Mouse (Mus musculus) bone marrow macrophage, adult 2 months (primary cell): ENCODE measurements around the gene Adat3. TPM values are rescaled to one million over a fixed set of nuclear protein-coding genes. Genes with fewer than 3 reads are reported as not detected.
"Not testable (repeated sequence)": the region's sequence is repeated elsewhere in the genome, so short reads cannot be mapped to it uniquely, and the experiment has no call there.

Experiments used
- H3K27ac ChIP-seq: 2 replicates; pipeline ENCODE4 v1.5.1; 2012; ENCODE audit warnings: low read depth, low read length; ENCODE audit not compliant: insufficient read depth
- H3K4me1 ChIP-seq: 2 replicates; pipeline ENCODE4 v1.6.1; 2012; ENCODE audit warnings: low read length; ENCODE audit not compliant: control insufficient read depth, insufficient read depth
- H3K4me3 ChIP-seq: 2 replicates; pipeline ENCODE4 v1.5.1; 2012; ENCODE audit warnings: mild to moderate bottlenecking, low read length, moderate library complexity; ENCODE audit not compliant: insufficient read depth
- CTCF ChIP-seq: IDR thresholded peaks from 2 replicates; pipeline ENCODE4 v1.5.1; 2012; ENCODE audit warnings: low read depth, mild to moderate bottlenecking, low read length, moderate library complexity
- POLR2A ChIP-seq: IDR thresholded peaks from 2 replicates; pipeline ENCODE4 v1.6.1; 2012; ENCODE audit warnings: mild to moderate bottlenecking, low read depth, low read length, borderline replicate concordance
- polyA plus RNA-seq: library from polyadenylated mRNA; stranded (reverse); fragments of >200 nt; gene quantifications from 2 replicates; pipeline ENCODE4 v1.2.4, GENCODE M21; 2012; ENCODE audit not compliant: missing spikeins, insufficient read depth, insufficient read length

The Adat3 gene
- polyA plus RNA-seq, 1 experiment: 3.2 TPM

DNA sequence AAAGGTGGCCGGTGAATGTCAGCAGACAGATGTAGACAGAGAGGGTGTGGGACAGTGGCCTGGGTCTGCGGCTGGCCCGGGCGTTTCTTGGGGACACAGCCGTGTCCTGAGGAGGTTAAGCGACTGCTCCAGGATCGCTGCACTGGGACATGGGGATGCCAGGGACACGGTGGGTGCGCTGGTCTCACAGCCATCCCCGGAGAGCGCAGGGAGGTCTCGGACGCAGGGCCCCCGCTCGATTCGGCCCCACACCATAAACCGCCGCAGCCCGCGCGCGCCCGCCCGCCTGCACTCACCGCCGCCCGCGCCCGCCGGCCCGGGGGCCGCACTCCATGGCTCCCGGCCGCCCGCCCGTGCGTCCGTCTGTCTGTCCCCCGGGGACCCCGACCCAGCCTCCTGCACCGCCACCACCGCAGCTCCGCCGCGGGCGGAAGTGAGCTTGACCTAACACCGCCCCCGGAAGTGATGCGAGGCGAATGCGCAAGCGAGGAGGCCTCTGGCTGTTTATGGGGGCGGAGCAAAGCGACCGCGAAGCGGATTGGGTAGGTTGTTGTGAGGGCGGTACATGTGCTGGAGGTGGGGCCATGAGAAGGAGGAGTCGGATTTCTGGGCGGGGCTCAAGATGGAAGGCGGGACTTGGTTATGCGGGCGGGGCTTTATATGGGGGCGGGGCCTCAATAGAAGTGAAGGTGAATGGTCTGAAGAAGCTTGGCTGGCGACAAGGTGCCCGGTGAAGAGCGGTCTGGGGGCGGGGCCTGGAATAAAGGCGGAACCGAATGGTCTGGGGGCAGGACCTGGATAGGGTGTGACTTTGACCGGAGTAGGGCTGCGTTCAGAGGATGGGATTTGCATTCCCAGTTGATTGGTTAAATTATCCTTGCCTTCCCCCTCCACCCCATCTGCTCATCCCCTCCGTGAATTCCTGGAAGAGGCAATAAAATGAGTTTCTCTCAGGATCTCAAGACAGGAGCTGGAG is 12.5 kb upstream of the Adat3 start, which contains the start of gene Abhd17a:
TSS of gene Abhd17a (minus strand) at position 463 of the 976 bp plus-strand sequence.
- H3K4me1 ChIP-seq: peaks cover 18% of the 10 kb centered on the region

DNA sequence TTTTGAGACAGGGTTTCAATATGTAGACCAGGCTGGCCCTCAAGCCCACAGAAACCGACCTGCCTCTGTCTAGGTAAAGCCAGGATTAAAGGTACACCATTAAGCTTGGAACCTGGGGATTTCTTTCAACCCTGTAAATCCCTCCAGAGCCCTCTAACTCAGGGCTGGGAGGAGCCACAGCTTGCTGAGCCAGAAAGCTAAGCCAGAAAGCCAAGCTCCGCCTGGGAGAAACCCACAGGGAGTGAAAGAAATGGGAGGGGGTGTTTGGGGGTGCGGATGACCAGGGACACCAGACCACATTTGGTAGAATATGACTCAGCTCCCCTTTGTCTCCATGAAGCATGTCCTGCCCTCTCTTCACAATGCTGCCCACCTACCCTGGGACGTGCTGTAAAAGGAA is 6.4 kb upstream of the Adat3 start:
- H3K27ac ChIP-seq: no peak overlapping the region
- TF ChIP-seq CTCF: no peak
- TF ChIP-seq POLR2A: no peak
- no peak overlapping the region for H3K4me3 ChIP-seq
- peaks cover 26% of the 10 kb centered on the region for H3K4me1 ChIP-seq

More for the DNA sequence above, 12.5 kb upstream of the Adat3 start, which contains the start of gene Abhd17a:
- peak within 1 kb of the TSS; percentile 7; the same call in 1 of the 2 replicates for H3K27ac ChIP-seq
- peak; percentile 76; the same call in 1 of the 2 replicates for TF ChIP-seq POLR2A
- TF ChIP-seq CTCF: no peak
- H3K4me3 ChIP-seq: peak within 1 kb of the TSS; percentile 74

DNA sequence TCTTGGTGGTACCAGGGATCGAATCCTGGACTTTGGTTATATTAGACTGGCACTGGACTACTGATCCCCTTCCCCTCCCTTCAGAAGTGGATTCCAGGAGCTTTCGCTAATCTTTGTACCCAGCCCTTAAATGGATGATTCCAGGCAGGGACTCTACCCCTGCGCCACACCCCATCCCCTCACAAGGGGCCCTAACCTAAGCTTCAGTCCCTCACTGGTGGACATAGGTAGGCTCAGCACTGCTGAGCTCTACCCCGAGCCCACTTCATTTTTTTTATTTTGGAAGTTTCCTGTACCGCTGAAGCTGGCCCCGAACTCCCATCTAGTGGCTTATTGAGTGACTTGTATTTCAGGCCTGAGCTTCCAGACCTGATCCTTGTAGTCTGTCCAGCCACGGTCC is 684 bp downstream of the Adat3 start:
- Histone ChIP-seq H3K4me1 (peaks cover 15% of the 10 kb centered on the region), H3K27ac (peak overlapping the region; percentile 86), H3K4me3 (peak overlapping the region; percentile 96)
- TF ChIP-seq CTCF (no peak), POLR2A (no peak)

DNA sequence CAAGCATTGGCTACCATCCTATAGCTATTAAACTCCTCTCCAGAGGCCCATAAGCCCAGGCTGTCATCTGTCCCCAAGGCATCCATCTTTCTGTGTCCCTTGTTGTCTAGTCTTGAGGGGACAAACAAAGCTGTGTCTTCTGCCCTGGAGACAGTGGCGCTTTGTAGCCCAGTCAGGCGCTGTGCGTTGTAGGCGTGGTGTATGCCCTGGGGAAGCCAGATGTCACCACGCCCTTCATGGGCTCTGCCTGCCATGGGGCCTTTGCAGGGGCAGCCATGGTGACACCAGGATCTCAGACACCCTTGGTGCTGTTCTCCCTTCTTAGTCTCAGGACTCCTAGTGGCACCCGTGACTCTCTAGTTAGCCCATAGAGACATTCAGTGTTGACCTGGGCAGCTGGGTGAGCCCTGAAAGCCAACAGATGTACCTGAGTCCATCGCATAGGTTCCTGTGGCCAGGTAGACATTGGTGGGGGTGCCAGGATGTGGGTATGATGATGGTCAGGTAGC is 1.4 kb downstream of the Adat3 start:
- Histone ChIP-seq H3K27ac (peak overlapping the region; percentile 86), H3K4me3 (peak overlapping the region; percentile 96), H3K4me1 (peaks cover 14% of the 10 kb centered on the region)
- TF ChIP-seq CTCF (no peak), POLR2A (no peak)

DNA sequence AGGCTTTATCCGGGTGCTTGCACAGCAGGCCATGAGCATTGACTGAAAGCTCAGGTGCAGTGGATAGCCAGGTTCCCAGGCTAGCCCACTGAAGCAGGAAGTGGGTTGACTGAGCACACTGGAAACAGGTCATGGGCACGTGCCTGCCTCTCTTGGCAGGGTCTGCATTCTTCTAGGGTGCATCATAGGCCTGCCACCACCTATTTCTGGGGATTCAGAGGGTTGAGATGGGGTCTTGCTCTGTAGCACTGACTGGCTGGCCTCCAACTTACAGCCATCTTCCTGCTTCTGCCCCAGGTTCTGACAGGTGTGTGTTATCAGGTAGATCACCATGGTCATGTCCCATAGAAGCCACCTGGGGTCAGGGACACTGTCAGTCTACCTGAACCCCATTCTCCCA is 2.3 kb downstream of the Adat3 start:
- H3K27ac ChIP-seq: no peak overlapping the region
- H3K4me1 ChIP-seq: peaks cover 14% of the 10 kb centered on the region
- H3K4me3 ChIP-seq: no peak overlapping the region
- TF ChIP-seq CTCF: no peak
- TF ChIP-seq POLR2A: no peak

DNA sequence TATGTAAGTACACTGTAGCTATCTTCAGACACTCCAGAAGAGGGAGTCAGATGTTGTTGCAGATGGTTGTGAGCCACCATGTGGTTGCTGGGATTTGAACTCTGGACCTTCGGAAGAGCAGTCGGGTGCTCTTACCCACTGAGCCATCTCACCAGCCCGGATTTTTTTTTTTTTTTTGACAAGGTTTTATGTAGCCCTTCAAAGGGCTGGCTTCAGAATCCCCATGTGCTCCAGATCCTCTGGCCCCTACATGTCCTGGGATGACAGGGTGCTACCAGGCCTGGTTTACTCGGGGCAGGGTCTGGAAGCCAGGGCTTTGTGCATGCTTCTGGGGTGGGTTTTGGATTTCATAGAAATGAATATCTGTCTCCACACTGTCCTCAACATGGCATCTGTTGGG is 3.0 kb downstream of the Adat3 start, which contains the start of gene Gm49322:
TSS of gene Gm49322 (plus strand) at position 301 of the 400 bp plus-strand sequence.
- not testable (repeated sequence) for H3K4me3 ChIP-seq, H3K27ac ChIP-seq
- peaks cover 14% of the 10 kb centered on the region for H3K4me1 ChIP-seq

DNA sequence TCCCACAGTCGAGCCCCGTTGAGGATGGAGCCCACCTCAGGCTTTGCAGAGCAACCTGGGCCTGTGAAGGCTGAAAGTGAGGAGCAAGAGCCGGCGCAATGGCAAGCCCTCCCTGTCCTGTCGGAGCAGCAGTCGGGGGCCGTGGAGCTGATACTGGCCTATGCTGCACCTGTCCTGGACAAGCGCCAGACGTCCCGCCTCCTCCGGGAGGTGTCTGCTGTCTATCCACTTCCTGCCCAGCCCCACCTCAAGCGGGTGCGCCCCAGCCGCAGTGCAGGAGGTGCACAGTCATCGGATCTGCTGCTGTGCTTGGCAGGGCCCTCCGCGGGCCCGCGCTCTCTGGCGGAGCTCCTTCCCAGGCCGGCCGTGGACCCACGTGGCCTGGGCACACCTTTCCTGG is 3.6 kb downstream of the Adat3 start:
- no peak overlapping the region for H3K4me3 ChIP-seq
- peaks cover 17% of the 10 kb centered on the region for H3K4me1 ChIP-seq
- no peak overlapping the region for H3K27ac ChIP-seq
- no peak for TF ChIP-seq POLR2A
- no peak for TF ChIP-seq CTCF

DNA sequence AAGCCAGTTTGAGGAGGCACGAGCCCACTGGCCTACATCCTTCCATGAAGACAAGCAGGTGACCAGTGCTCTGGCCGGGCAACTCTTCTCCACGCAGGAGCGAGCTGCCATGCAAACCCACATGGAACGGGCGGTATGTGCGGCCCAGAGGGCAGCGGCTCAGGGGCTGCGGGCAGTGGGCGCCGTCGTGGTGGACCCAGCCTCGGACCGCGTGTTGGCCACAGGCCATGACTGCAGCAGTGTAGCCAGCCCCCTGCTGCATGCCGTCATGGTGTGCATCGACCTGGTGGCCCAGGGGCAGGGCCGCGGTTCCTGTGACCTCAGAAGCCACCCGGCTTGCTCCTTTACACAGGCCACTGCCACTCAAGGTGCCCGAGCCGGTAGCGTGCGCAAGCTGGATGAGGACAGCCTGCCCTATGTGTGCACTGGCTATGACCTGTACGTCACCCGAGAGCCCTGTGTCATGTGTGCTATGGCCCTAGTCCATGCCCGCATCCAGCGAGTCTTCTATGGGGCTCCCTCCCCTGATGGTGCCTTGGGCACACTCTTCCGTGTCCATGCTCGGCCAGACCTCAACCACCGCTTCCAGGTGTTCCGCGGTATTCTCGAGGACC is 4.2 kb downstream of the Adat3 start:
- no peak for TF ChIP-seq CTCF
- no peak for TF ChIP-seq POLR2A
- Histone ChIP-seq H3K4me1 (peaks cover 21% of the 10 kb centered on the region), H3K27ac (no peak overlapping the region), H3K4me3 (no peak overlapping the region)

DNA sequence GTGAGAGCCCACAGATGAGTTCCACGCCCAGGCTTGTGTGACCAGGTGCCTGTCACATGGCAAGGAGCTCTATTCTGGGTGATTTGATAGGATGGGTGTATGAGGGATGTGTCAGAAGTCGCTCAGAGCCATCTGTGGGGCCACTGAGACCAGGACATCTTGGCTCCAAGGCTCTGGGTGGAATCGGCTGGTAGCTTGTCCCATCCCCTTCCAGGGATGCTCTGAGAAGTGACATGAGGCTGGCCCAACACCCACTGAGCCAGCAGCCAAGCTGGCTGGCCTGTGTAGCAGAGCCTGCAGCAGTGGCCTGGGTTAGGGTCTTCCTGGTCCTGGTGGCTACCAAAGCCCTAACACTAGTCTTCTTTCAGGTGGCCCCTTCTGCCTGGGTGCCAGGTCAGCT is 5.8 kb downstream of the Adat3 start:
- Histone ChIP-seq H3K4me1 (peaks cover 20% of the 10 kb centered on the region), H3K27ac (no peak overlapping the region), H3K4me3 (no peak overlapping the region)
- TF ChIP-seq CTCF (no peak), POLR2A (no peak)
